8 mouse cellular contexts compared by ENCODE assay signal in the genomic region with DNA sequence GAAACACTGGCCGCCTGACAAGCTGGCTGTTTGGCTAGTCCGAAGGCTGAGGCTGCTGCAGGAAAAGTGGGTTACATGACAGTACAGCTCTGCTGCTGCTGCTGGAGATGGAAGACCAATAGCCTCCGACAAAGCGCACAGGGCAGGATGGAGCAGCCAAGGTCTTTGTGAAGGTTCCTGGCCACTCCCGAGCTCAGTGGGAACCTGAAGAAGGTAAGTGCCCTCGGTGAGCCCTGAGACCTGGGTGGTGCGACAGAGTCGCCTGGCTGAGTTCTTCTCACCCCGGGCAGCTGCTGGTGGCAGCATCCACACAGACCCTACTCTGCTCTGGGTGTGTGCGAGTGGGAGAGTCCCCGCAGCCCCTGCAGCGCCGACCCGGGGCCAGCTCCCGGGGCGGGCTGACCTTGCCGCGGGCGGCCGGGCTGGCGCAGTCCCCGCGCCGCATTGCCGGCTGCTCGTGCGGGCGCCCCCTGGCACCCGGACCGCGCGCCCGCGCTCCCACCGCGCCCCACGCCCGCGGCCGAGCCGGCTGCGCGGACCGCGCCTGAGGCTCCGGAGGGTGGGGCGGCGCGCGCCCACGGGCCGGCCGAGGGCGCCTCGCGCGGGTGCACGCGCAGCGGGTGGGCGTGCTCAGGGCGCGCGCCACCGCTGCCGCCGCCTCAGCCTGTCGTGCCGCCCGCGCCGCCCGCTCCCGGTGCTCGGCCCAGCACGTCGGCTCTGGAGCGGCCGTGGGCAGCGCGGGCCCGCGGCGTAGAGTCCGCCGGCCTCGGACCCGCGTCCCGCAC. TPM values are rescaled to one million over a fixed set of nuclear protein-coding genes. Genes with fewer than 3 reads are reported as not detected.
DNase-seq lines count a peak whose midpoint lies in the region; ATAC-seq and TF ChIP-seq lines count a peak whose summit lies in the region.

A gene (plus strand): TSS at position 44 of the 785 bp plus-strand sequence.

- no peaks in the 10 kb centered on the region for H3K4me1 ChIP-seq in cerebellum, adult 2 months (ENCODE audit: control insufficient read depth, insufficient read depth, low read length)
- peaks cover 10% of the 10 kb centered on the region; the same call in 1 of the 2 replicates for H3K4me1 ChIP-seq in liver, embryonic 12.5 days
- peaks cover 37% of the 10 kb centered on the region for H3K4me1 ChIP-seq in neural tube, embryonic 15.5 days

- peak within 1 kb of the TSS; percentile 0; the same call in 1 of the 2 replicates for H3K27ac ChIP-seq in cerebellum, adult 2 months (ENCODE audit: insufficient read depth, low read length)
- no peak within 1 kb of the TSS for H3K27ac ChIP-seq in liver, embryonic 12.5 days
- peak within 1 kb of the TSS; percentile 85 for H3K27ac ChIP-seq in neural tube, embryonic 15.5 days (replicated peaks)

- TF ChIP-seq POLR2A in cerebellum, adult 2 months (IDR thresholded peaks at IDR 0.05; ENCODE audit: borderline replicate concordance, insufficient read depth, low read length) = no peak

- WGBS in cerebellum, adult 2 months = 5% methylated on average over 65 of the region's 90 CpGs
- 2% methylated on average over 33 of the region's 90 CpGs for WGBS in liver, embryonic 12.5 days (ENCODE audit: insufficient replicate concordance)
- 1% methylated on average over 35 of the region's 90 CpGs for WGBS in neural tube, embryonic 15.5 days

- peak within 1 kb of the TSS; percentile 55 for H3K9ac ChIP-seq in liver, embryonic 12.5 days
- H3K9ac ChIP-seq in neural tube, embryonic 15.5 days (replicated peaks) = peak within 1 kb of the TSS; percentile 56

- H3K4me2 ChIP-seq in liver, embryonic 12.5 days = peak within 1 kb of the TSS; percentile 77
- H3K4me2 ChIP-seq in neural tube, embryonic 15.5 days = peak within 1 kb of the TSS; percentile 85

- ATAC-seq in liver, embryonic 12.5 days = 0 out of 2 replicates have a peak, but pooled peaks have one; percentile 15
- ATAC-seq in neural tube, embryonic 15.5 days (ENCODE audit: low FRiP score) = peak; percentile 89
- no peak for ATAC-seq in monocyte, adult 5-6 weeks (replicated peaks; ENCODE audit: insufficient number of reproducible peaks, low FRiP score, low TSS enrichment, poor library complexity, severe bottlenecking)

- TF ChIP-seq CTCF in cerebellum, adult 2 months (IDR thresholded peaks at IDR 0.05; ENCODE audit: borderline replicate concordance, insufficient read depth, low read depth, low read length) = no peak

- H3K27me3 ChIP-seq in cerebellum, adult 2 months (ENCODE audit: control insufficient read depth, insufficient read depth, low read length) = no peaks in the 10 kb centered on the region
- peaks cover 96% of the 10 kb centered on the region for H3K27me3 ChIP-seq in liver, embryonic 12.5 days (replicated peaks)
- H3K27me3 ChIP-seq in neural tube, embryonic 15.5 days (replicated peaks) = peaks cover 3% of the 10 kb centered on the region; the same call in 1 of the 2 replicates

- no peaks in the 10 kb centered on the region for H3K9me3 ChIP-seq in liver, embryonic 12.5 days (replicated peaks)
- H3K9me3 ChIP-seq in neural tube, embryonic 15.5 days (replicated peaks) = no peaks in the 10 kb centered on the region

- DNase-seq in layer of hippocampus, adult 11-12 months (ENCODE audit: low spot score) = peak; percentile 38
- DNase-seq in layer of hippocampus, adult 9-10 months (ENCODE audit: low spot score) = no peak
- DNase-seq in cerebellum, adult 2 months = peak; percentile 43 to 50
- peak; percentile 10 for DNase-seq in forelimb bud, embryonic 11.5 days (ENCODE audit: low read depth, low spot score)
- peak; percentile 57 for DNase-seq in kidney, postnatal 10 days

- H3K4me3 ChIP-seq in cerebellum, adult 2 months (replicated peaks; ENCODE audit: insufficient read depth, low read depth, low read length) = peak within 1 kb of the TSS; percentile 50
- H3K4me3 ChIP-seq in liver, embryonic 12.5 days = peak within 1 kb of the TSS; percentile 55
- peak within 1 kb of the TSS; percentile 49 for H3K4me3 ChIP-seq in neural tube, embryonic 15.5 days (replicated peaks)

- no peaks in the 10 kb centered on the region for H3K36me3 ChIP-seq in liver, embryonic 12.5 days
- no peaks in the 10 kb centered on the region for H3K36me3 ChIP-seq in neural tube, embryonic 15.5 days

RNA-seq across cellular contexts. Expression of the gene that starts here (rescaled TPM):
- polyA plus RNA-seq in cerebellum, adult 2 months (2012; rRNA removed) = 79.9 and 84.1 TPM in 2 replicates
- polyA plus RNA-seq in liver, embryonic 12.5 days (2016; fragmentation: Nextera tagmentation; extraction: Ambion mirVana) = 0.18 and 0.26 TPM in 2 replicates
- 40.2 and 46.1 TPM in 2 replicates for polyA plus RNA-seq in neural tube, embryonic 15.5 days (2015; fragmentation: Nextera tagmentation; extraction: Ambion mirVana)
- total RNA-seq in monocyte, adult 5-6 weeks (2017) = 0.10 TPM in 1 of 3 replicates, not detected in the others

Comparison
In these comparisons a context has a peak if more than half of its experiments do, and no peak if none do; other contexts are left out.
1. RNA of the gene that starts here (polyA plus RNA-seq): 79.9 to 84.1 TPM in cerebellum, adult 2 months and 40.2 to 46.1 TPM in neural tube, embryonic 15.5 days; 0.18 to 0.26 TPM in liver, embryonic 12.5 days; every median in the first group is over 10 times any median in the second.
2. Peak in ATAC-seq, H3K4me3 ChIP-seq, H3K9ac ChIP-seq and H3K4me2 ChIP-seq in liver, embryonic 12.5 days; RNA of the gene not detected or under 1 TPM.
3. Peak in every context shown above with its lines, with median percentiles within 50 percentile points of each other: H3K4me3 ChIP-seq.